Mouse (Mus musculus): ENCODE results near the gene Dcakd. TPM values are rescaled to one million over a fixed set of nuclear protein-coding genes. Genes with fewer than 3 reads are reported as not detected.
A peak's percentile ranks its signal among the peaks of the same experiment; 100 is the strongest.

Gene Dcakd
- 10 to 100 TPM; 19.9 to 27.5 (median 25.4) TPM for polyA plus RNA-seq (2017; shearing (Covaris generic))

DNA sequence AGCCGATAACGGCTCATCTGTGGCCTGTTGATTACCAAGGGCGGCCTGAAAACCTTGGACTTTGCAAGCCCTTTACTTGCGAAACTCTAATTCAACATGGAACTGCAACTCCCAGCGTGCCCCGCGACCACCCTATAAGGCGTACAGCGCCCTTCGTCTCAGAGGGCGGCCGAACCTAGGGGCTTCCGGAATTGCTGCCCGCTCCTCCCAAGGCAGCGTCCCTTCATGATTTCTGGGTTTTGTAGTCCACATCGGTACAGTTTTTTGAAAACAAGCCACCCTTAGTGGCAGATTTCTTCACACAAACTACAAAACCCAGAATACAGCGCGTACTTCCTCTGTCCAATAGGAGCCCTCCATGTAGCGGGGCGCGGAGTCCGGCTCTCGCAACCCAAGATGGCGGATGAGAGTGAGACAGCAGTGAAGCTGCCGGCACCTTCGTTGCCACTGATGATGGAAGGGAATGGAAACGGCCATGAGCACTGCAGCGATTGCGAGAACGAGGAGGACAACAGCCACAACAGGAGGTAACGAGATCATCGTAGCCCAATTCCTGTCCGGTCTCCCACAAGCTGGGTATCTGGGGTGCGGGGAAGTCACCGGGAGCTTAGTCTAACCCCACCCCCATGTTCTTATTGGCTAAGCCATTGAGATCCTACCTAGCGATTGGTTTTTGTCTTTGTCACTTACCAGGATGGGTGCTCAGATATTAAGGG is at the start of gene Dcakd, which contains the start of gene Nmt1:
Gene Dcakd (minus strand): TSS at position 158 of the 716 bp plus-strand sequence.
Gene Nmt1 (plus strand): TSS at position 15 of the 716 bp plus-strand sequence.
- peak; percentile 96 for ATAC-seq

DNA sequence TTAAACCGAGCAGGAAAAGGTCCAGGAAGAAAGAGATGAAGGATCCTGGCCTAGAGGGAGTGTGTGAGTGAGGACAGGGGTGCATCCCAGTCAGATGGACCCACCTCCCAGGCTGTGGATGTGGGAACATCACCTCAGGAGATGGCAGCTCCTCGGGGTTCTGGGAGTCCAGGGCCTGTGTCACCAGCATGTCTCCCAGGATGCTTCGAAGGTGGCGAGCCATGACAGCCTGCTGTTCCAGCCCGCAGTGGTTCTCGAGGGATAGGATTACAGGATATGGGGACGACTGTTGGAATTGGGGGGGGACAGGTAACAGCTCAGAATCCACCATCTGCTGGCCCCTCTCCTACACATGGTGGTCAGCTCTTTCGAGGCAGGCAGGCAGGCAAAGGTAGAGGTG is 48.4 kb upstream of the Dcakd start:
- ATAC-seq, result no peak

DNA sequence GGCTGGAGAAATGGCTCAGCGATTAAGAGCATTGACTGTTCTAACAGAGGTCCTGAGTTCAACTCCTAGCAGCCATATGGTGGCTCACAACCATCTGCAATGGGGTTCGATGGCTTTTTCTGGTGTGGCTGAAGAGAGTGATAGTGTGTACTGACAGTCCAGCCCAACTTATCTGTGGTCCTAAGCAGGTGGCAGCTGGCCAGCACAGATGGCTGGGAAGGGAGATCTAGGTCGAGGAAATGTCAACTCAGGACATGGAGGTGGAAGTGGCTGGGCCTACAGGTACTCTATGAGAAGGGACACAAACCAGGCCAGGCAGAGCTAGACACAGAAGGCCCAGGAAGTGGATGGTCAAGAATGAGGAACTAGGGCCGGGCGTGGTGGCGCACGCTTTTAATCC is 47.9 kb upstream of the Dcakd start:
- no peak for ATAC-seq

DNA sequence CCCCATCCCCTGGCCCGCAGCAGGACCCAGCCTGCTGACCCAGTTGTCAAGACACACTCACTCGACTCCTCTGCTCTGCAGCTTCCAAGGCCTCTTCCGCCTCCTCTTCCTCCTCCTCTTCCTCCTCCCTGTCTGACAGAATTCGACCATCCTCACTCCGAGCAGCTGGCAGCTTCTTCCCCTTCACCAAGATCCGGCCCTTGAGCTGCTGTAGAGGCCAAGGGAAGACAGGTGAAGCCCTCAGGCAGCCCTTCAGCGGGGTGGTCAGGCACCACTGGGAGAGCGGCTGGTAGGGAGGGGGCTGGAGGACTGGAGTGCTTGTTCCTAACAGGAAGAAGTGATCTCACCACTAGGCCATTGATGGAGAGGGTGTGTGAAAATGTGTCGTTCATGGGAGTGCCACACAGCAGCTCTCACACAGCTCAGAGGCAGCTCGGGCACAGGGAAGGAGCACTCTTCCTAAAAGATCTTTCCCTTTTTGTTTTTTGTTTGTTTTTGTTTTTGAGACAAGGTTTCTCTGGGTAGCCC is 46.7 kb upstream of the Dcakd start:
- no peak for ATAC-seq

DNA sequence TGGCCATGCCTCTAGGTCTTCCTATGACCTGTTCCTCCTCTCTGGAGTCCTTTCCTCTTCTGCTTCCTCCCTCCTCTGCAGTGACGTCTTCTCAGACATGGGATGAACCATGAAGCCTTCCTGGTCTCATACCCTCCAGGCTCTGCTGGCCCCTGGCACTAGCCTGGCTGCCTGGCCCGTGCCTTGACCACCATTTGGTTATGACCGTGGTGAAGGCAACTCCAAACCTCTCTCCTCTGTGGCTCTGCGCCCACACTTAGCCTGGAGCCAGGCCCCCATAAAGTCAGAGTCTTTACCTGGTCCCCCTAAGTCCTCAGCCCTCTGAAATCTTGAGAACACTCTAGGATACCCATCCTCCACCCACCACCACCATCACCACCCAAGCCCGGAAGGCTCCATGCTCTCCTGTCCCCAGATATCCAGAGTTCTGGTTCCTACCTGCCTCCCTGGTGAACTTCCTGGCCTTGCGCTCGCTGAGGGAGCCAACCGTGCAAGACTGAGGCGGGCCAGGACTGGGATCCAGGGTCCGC is 46.1 kb upstream of the Dcakd start:
- ATAC-seq, result no peak

DNA sequence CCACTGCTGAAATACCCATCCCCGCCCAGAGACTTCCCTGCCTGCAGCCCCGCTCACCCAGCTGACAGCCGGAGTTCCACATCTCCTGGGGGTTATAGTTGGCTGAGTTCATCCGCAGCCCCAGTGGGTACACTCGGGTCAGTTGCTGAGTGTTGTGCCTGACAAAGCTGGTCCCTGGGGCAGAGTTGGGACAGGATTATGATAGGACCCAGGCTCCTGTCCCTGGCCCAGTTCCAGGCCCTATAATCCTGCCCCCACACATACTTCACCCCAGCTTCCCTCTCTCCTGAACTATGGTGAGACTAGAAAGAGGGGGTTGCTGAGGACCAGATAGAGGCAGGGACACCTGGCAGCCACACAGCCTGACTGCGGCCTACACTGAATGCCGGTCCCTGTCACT is 45.5 kb upstream of the Dcakd start:
- ATAC-seq, result no peak

DNA sequence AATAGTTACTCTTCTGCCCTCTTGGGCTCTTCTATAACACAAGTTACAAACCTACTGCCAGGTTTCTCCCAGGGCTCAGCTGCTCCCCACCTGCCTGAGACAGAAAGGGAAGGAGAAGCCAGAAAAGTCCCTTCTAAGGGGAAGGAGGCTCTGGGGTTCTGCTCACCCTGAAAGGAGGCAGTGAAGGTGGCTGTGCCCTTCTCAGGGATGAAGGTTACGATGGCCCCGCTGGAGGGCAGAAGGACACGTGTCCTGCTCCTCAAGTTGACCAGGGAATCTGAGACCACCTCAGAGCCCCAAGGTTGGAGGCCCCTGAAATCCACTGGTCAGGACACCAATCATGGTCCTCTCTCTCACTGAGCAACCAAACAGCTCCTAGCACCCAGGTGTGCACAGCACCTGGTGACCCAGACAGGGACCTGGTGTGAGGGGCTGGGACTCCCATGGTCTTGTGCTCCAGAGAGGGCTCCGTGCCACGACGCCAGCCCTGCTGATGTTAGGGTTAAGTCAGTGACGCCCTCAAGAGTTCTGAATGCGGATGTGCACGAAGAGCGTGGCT is 42.3 kb upstream of the Dcakd start:
- no peak for ATAC-seq

DNA sequence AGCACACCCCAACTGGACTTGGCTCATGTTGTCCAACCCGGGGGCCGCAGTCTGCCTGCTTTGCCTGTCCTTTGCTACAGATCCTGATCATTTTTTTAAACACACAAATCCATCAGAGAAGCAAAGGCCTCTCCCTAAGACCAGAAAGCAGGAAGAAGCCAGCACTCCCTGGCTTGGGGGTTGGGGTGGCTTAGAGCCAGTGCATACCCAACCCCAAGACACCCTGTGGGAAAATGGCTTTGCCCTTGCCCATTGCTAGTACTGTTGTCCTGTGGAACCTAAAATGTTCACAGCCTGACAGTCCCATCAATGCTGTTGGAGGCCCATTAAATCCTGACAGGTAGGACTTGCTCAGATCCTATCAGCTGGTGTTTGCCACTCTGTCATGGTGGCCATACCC is 41.6 kb upstream of the Dcakd start:
- no peak for ATAC-seq

DNA sequence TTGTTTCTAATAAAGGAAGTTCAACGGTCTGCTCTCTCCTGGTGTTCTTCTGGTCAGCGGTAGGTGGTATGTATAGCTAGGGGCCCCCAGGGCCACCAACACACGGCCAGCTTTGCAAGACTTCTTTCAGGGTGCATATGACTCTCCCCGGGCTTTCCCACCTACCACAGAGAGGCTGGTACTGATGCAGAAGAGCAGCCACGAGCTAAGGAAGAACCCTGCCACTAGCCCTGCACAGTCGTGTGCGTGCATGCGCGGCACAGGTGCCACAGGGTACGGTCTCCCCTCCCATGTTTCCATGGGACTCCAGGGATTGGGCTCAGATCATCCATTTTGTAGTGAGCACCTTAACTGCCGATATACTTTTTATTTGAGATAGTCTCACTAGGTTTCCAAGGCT is 40.8 kb upstream of the Dcakd start:
- ATAC-seq, result no peak

DNA sequence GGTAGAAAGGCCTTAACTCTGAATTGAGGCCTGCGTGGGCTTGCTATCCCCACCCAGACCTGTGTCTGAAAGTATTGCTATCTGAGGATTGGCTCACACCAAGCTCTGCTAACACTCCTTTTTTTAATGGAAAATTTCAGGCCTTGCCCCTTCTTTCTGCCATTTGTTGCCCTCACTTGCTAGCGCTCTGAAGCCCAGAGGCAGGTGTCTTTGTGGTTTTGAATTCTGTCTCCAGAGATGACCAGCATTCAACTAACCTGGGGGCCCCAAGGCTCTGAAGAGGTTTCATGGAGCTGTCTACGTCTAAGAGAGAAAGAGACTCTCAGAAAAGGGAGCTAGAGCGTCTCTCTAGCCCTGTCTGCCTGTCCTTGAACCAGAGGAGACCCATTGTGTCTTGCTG is 40.1 kb upstream of the Dcakd start:
- ATAC-seq, result no peak

DNA sequence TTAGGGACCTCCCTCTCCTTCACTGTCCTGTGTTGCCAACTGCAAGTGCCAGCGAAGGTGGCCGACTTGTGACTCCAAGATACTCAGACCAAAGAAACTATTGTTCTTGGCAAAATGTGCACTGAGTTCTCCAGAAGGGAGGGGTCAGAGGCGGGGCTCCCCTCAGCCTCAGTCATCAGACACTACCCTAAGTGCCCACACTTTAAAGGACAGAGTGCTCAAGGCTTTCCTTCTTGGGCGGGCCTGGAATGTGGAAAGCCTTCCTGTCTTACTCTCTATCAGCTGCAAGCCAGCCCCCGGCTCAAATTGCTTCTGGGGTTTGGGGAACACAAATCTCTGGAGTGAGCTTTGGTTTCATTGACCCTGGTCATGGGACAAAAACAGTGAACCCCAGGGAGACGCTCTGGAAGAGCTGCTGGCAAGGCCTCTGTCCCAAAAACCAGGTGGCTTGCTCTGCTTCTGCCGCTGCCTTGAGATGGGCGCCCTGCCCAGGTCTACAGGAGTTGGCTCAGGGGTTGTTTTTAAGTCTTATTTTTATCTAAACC is 39.4 kb upstream of the Dcakd start:
- ATAC-seq, result no peak

DNA sequence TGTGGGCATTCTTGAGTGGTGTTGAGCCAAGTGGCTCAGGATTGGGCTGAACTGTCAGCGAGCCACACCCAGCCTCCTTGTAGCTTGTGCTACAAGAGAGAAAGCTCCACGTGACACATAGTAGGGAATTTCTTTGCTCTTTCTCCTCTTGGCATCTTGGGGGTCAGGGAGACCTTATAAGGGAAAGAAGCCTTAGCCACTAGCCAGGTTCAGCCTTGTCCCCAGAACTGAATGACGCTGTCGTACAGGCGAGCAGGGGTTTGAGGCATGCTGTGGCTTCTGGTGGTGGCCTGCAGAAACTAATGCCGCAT is 38.9 kb upstream of the Dcakd start:
- ATAC-seq, result no peak

DNA sequence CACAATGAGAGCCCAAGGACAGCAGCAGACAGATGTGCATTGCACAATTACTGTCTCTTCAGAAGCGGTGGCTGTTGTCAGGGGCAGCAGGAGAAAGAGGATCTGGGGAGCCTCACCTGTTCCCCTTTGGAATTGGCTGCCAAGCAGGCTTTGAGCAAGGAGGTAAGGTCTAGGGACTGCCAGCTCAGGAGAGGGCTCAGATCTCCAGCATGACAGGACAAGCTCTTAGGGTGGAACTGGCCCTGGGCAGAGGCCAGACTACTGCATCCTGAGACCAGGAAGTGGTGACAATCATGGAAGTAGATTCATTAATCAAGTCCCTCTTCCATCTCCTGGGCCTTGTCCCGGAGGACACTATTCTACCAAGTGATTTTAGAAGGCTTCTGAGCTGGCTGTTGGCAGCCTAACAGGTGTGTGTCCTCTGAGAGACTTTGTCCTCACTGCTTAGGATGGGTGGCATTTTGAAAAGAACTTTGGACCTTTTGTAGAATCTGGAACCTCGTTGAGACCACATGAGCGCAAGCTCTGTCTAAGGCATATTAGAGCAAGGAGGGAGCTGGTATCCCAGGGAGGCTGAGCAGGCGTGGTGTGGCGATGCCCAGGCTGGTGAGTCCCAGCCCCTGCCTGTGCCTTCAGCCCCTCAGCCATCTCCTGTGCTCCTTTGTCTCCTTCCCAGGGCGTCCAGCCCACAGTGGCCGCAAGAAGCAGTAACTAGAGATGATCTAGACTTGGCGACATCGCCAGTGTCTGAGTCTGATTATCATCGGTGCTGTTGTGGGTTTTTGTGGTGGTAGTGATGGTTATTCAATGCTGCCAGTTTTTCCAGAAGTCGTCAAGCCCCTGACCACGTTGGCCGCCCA is 38.3 kb upstream of the Dcakd start:
- ATAC-seq, result no peak

DNA sequence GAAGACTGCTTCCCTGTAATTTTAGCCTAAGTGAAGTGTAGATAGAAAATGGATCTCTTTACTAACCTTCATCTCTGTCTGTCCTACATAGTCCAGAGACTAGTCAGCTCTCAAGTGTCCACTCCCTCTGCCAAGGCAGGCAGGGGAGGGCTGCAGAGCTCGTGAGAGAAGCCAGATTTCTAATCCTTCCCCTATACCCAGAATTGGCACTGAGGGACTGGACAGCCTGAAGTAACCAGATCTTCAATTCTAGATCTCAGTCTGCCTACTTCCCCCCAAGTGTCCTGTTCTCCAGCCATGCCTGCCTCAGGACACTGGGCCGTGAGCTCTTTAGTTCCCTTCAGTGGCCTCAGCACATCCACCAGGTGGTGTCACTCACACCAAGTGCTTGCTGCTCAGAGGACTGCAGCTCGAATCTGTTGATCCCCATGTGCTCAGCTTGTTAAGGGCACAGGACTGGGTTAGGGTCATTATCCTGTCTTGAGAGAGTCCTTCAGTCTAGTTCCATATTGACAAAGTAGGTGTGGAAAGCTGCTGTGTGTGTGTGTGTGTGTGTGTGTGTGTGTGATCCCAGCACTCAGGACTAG is 30.5 kb upstream of the Dcakd start:
- no peak for ATAC-seq

DNA sequence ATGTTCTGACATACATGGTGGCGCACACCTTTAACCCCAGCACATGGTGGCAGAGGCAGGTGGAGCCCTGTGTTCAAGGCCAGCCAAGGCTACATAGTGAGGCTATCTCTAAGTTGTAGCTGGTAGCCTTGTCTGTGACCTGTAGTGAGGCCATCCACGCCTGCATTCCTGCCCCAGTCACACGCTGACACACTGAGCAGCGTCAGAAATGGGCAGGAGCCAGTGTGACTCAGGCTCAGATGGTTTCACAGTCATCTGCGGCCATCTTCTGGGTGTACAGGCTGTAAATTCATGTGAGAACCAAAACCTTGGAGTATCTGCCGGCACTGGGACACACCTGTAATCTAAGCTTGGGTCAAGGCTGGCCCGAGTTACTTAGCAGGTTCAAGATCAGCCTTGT is 28.5 kb upstream of the Dcakd start:
- no peak for ATAC-seq

DNA sequence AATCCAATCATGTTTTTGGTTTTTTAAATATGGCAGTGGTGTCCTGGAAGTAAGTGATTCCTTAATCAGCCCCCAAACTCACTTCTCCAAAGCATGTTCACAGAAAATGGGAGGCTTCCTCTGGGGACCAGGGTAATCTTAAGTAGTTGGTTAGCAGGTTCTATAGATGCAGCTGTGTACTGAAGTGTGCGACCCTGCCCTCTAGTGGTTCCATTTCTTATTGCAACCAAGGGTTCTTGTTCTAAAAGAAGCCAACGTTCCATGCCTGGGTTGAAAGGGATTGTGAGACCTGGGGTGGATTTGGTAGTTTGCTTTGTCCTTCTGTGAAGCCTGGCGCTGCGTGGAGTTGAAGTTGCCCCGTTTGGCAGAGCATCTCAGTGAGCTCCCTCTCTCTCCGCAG is 26.7 kb upstream of the Dcakd start:
- no peak for ATAC-seq

DNA sequence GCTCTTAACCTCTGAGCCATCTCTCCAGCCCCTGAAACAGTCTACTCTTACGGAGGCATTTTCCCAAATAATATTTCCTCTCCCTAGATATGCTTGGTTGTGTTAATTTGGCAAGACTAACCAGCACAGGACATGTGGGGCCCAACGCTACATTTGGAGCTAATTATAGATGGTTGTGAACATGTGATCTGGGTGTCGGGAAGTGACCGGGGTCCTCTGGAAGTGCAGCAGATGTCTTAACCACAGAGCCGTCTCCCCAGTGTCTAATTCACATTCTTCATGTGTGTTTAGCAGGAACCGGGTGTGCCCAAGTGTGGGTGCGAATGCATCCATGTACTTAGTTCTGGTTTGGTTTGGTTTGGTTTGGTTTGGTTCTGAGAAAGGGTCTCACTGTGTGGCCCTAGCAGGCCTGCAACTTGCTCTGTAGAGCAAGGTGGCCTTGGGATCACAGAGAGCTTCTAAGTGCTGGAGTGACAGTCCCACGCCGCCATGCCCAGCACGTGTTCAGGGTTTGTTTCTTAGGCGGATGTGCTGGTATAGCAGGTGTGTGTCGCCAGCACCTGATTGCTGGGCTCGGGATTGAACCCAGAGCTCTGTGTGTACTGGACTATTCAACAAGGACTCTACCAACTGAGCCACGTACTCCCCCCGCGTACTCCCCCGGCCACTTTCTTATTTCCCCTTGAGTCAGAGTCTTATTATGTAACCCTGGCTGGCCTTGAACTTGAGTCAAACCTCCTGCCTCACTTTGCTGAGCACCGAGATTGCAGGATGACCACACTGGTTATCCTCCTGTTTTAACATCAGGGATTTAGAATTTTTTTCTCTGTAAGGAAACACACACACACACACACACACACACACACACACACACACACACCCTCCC is 25.3 kb upstream of the Dcakd start:
- no peak for ATAC-seq

DNA sequence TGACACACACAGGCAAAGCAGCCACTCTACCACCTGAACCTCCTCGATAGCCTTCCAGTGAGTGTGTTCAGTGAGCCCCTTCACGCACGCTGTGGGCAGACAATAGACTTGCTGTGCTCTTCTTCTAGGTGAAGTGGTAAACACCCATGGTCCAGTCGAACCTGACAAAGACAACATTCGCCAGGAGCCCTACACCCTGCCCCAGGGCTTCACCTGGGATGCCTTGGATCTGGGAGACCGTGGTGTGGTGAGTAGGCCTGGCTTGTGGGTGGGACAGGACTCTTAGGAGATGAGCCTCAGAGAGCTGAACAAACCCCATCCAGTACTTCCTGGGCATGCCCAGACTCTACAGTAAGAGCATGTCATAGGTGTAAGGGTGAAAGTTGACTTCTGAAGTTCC is 23.9 kb upstream of the Dcakd start:
- no peak for ATAC-seq

DNA sequence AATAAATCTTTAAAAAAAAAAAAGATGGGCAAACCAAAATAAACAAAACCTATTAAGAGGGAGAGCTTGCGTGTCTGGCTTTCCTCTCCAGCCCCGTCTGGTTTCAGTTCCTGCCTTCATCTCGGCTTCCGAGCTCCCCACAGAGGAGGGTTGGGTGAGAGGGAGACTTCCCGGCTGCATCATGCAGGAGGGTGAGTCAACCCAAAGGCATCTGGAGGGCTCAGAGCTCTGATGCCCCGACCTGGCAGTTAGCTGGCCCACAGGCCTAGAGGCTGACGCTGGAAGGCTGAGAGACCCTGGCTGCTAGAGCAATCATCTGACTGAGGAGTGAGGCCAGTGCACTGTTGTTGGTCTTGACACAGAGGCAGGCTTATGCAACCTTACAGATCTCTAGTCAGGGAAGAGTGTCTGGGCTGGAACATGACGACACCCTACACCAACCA is 23.1 kb upstream of the Dcakd start:
- ATAC-seq, result no peak

DNA sequence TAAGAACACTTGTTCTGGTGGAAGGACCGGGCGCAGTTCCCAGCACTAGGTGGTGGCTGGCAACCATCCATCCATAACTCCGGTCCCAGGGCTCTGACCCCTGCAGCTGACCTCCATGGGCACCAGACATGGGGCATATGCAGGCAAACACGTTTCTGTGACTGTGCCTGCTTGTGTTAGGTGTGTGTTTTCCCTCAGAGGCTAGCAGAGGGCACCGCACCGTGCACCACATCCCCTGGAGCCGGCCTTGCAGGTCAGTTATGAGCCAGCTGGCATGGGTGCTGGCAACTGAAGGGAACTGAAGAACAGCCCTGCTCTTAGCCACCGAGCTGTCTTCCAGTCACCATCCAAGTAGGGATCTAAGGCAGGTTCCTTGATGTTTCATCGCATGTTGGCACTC is 22.0 kb upstream of the Dcakd start:
- no peak for ATAC-seq

DNA sequence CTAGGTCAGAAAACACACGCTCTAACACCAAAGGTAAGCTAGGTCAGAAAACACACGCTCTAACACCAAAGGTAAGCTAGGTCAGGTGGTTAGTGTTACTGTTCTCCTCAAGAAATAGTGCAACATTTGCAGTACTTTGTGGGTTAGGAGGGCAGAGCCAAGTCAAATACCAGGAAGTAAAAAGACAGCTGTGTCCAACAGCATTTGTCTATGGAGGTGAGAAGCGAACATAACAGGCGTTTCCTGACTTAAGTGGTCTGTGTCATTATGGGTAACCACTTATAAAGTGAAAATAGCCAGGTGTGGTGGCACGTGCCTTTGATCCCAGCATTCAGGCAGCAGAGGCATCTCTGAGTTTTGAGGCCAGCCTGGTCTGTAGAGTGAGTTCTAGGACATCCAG is 21.5 kb upstream of the Dcakd start:
- no peak for ATAC-seq

DNA sequence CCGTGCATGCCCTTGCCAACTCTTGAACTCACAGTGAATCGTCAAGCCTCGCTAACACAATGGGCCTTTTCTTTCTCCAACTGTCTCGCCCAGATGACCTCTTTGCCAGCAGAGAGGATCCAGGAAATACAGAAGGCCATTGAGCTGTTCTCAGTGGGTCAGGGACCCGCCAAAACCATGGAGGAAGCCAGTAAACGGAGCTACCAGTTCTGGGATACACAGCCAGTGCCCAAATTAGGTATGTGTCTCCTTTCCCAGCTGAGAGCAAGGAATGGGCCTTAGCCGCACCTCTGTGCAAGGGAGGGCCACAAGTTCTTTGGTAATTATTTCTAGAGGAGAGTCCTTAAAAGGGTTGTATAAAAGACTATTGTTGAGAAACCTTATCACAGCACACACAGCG is 18.2 kb upstream of the Dcakd start:
- no peak for ATAC-seq

Measured in inflammation-experienced regulatory T-cells, adult 6 months (primary cell).